Mouse (Mus musculus) heart, embryonic 16.5 days (tissue): ENCODE data around the gene Fopnl. TPM values are rescaled to one million over a fixed set of nuclear protein-coding genes. Genes with fewer than 3 reads are reported as not detected.

Source experiments
- ATAC-seq: fragments of 200-750 bp; cut with Nextera tagmentation; replicated peaks from 2 replicates; pipeline ENCODE4 v1.8.0; 2017; ENCODE audit warnings: moderate number of reproducible peaks; ENCODE audit not compliant: insufficient read depth, low FRiP score; ENCODE audit errors: extremely low read depth
- H3K27ac ChIP-seq: fragments of 300-500 bp; sonication (generic); 2 replicates; pipeline ENCODE4 v1.5.1; 2014; ENCODE audit warnings: mild to moderate bottlenecking, low read length, control low read depth, moderate library complexity
- H3K27me3 ChIP-seq: fragments of 300-500 bp; sonication (generic); 2 replicates; pipeline ENCODE4 v1.6.1; 2014; ENCODE audit warnings: low read length, mixed read lengths; ENCODE audit not compliant: control insufficient read depth, insufficient read depth
- H3K36me3 ChIP-seq: fragments of 300-500 bp; sonication (generic); 2 replicates; pipeline ENCODE4 v1.6.1; 2014; ENCODE audit not compliant: control insufficient read depth, insufficient read depth
- H3K4me1 ChIP-seq: fragments of 300-500 bp; sonication (generic); 2 replicates; pipeline ENCODE4 v1.6.1; 2014; ENCODE audit warnings: low read length, mixed read lengths; ENCODE audit not compliant: control insufficient read depth, insufficient read depth
- H3K4me2 ChIP-seq: fragments of 300-500 bp; sonication (generic); 2 replicates; pipeline ENCODE4 v1.6.1; 2014; ENCODE audit warnings: low read depth, mild to moderate bottlenecking, control low read depth, low read length
- H3K4me3 ChIP-seq: fragments of 300-500 bp; sonication (generic); 2 replicates; pipeline ENCODE4 v1.5.1; 2014; ENCODE audit warnings: mild to moderate bottlenecking, control low read depth, low read length
- H3K9ac ChIP-seq: fragments of 300-500 bp; sonication (generic); 2 replicates; pipeline ENCODE4 v1.6.1; 2014; ENCODE audit warnings: low read length, control low read depth
- H3K9me3 ChIP-seq: fragments of 300-500 bp; sonication (generic); replicated peaks from 2 replicates; pipeline ENCODE4 v1.6.1; 2016; ENCODE audit warnings: low read length; ENCODE audit not compliant: control insufficient read depth
- WGBS: fragments of 180-500 bp; shearing (Covaris S2); extraction: QIAGEN DNeasy Blood & Tissue Kit; methylation state at CpG from one replicate; pipeline ENCODE4 v1.1.7; 2014; 5-methylcytosine and 5-hydroxymethylcytosine counted together
- polyA plus RNA-seq: library from polyadenylated mRNA; unstranded; fragments of >200 nt; fragmentation: Nextera tagmentation; extraction: Ambion mirVana; gene quantifications from 2 replicates; pipeline ENCODE4 v1.2.1, GENCODE M21; 2015

Fopnl gene
- polyA plus RNA-seq, 1 experiment from 2014 or later = 136 TPM

- 55% methylated on average over 6 of the region's 6 CpGs for WGBS
- Histone ChIP-seq H3K4me3 (no peak overlapping the region), H3K4me2 (no peak overlapping the region), H3K9me3 (no peaks in the 10 kb centered on the region), H3K27me3 (no peaks in the 10 kb centered on the region), H3K4me1 (peaks cover 9% of the 10 kb centered on the region), H3K9ac (no peak overlapping the region), H3K27ac (no peak overlapping the region), H3K36me3 (peaks cover 37% of the 10 kb centered on the region)
- ATAC-seq = no peak
These were observed 5.8 kb downstream of the Fopnl start for GRCm38 (mm10) chr16:14311371-14311770.

GRCm38 (mm10) chr16:14309833-14310232, 7.4 kb downstream of the Fopnl start:
- ATAC-seq = no peak
- H3K36me3 ChIP-seq = peaks cover 37% of the 10 kb centered on the region

GRCm38 (mm10) chr16:14308245-14309073, 8.7 kb downstream of the Fopnl start:
- WGBS = 80% methylated on average over 6 of the region's 6 CpGs
- no peaks in the 10 kb centered on the region for H3K9me3 ChIP-seq
- no peaks in the 10 kb centered on the region for H3K27me3 ChIP-seq
- H3K36me3 ChIP-seq = peaks cover 37% of the 10 kb centered on the region
- H3K4me2 ChIP-seq = no peak overlapping the region
- no peak for ATAC-seq
- H3K4me1 ChIP-seq = no peaks in the 10 kb centered on the region
- no peak overlapping the region for H3K27ac ChIP-seq
- no peak overlapping the region for H3K4me3 ChIP-seq
- no peak overlapping the region for H3K9ac ChIP-seq

More at GRCm38 (mm10) chr16:14309833-14310232, 7.4 kb downstream of the Fopnl start:
- H3K9me3 ChIP-seq = no peaks in the 10 kb centered on the region
- H3K27me3 ChIP-seq = no peaks in the 10 kb centered on the region
- H3K9ac ChIP-seq = no peak overlapping the region
- H3K4me2 ChIP-seq = no peak overlapping the region
- no peaks in the 10 kb centered on the region for H3K4me1 ChIP-seq
- no peak overlapping the region for H3K27ac ChIP-seq
- H3K4me3 ChIP-seq = no peak overlapping the region
- 65% methylated on average over 3 of the region's 3 CpGs for WGBS

GRCm38 (mm10) chr16:14307373-14307772, 9.8 kb downstream of the Fopnl start:
- H3K9ac ChIP-seq = no peak overlapping the region
- no peak overlapping the region for H3K27ac ChIP-seq
- H3K4me3 ChIP-seq = no peak overlapping the region
- no peak overlapping the region for H3K4me2 ChIP-seq
- no peak for ATAC-seq
- no peaks in the 10 kb centered on the region for H3K27me3 ChIP-seq
- 91% methylated on average over 1 of the region's 1 CpGs for WGBS
- peaks cover 28% of the 10 kb centered on the region for H3K36me3 ChIP-seq
- H3K9me3 ChIP-seq = no peaks in the 10 kb centered on the region
- H3K4me1 ChIP-seq = no peaks in the 10 kb centered on the region

- no peak for ATAC-seq
- peaks cover 21% of the 10 kb centered on the region for H3K36me3 ChIP-seq
- H3K9me3 ChIP-seq = no peaks in the 10 kb centered on the region
- no peak overlapping the region for H3K9ac ChIP-seq
- H3K4me3 ChIP-seq = no peak overlapping the region
- no peaks in the 10 kb centered on the region for H3K4me1 ChIP-seq
- H3K27ac ChIP-seq = no peak overlapping the region
- no peaks in the 10 kb centered on the region for H3K27me3 ChIP-seq
- WGBS = 92% methylated on average over 1 of the region's 1 CpGs
- H3K4me2 ChIP-seq = no peak overlapping the region
These were observed 10.8 kb downstream of the Fopnl start for GRCm38 (mm10) chr16:14306451-14306850.

- Histone ChIP-seq H3K27ac (no peak overlapping the region), H3K4me1 (no peaks in the 10 kb centered on the region), H3K9me3 (no peaks in the 10 kb centered on the region), H3K4me2 (no peak overlapping the region), H3K36me3 (peaks cover 26% of the 10 kb centered on the region), H3K9ac (no peak overlapping the region), H3K4me3 (no peak overlapping the region), H3K27me3 (no peaks in the 10 kb centered on the region)
- ATAC-seq = no peak
- 76% methylated on average over 3 of the region's 3 CpGs for WGBS
These were observed 12.4 kb downstream of the Fopnl start for GRCm38 (mm10) chr16:14304791-14305190.

- no peak overlapping the region for H3K9ac ChIP-seq
- H3K9me3 ChIP-seq = no peaks in the 10 kb centered on the region
- 68% methylated on average over 7 of the region's 7 CpGs for WGBS
- H3K36me3 ChIP-seq = peaks cover 31% of the 10 kb centered on the region
- no peak for ATAC-seq
- no peak overlapping the region for H3K4me2 ChIP-seq
- no peak overlapping the region for H3K27ac ChIP-seq
- H3K27me3 ChIP-seq = no peaks in the 10 kb centered on the region
- no peaks in the 10 kb centered on the region for H3K4me1 ChIP-seq
- no peak overlapping the region for H3K4me3 ChIP-seq
These were observed 13.5 kb downstream of the Fopnl start for GRCm38 (mm10) chr16:14303676-14304075.

GRCm38 (mm10) chr16:14303148-14303547, 14.1 kb downstream of the Fopnl start:
- no peak for ATAC-seq
- Histone ChIP-seq H3K4me1 (0 out of 2 replicates have a peak, but pooled peaks cover 3% of the 10 kb centered on the region), H3K36me3 (peaks cover 29% of the 10 kb centered on the region), H3K27ac (no peak overlapping the region), H3K9me3 (no peaks in the 10 kb centered on the region), H3K4me2 (no peak overlapping the region), H3K9ac (no peak overlapping the region), H3K4me3 (no peak overlapping the region), H3K27me3 (no peaks in the 10 kb centered on the region)
- WGBS = 90% methylated on average over 2 of the region's 2 CpGs

- no peak for ATAC-seq
- Histone ChIP-seq H3K4me1 (0 out of 2 replicates have a peak, but pooled peaks cover 3% of the 10 kb centered on the region), H3K4me3 (no peak overlapping the region), H3K9me3 (no peaks in the 10 kb centered on the region), H3K9ac (no peak overlapping the region), H3K4me2 (no peak overlapping the region), H3K36me3 (peaks cover 20% of the 10 kb centered on the region), H3K27ac (no peak overlapping the region), H3K27me3 (peaks cover 13% of the 10 kb centered on the region)
- WGBS = 61% methylated on average over 4 of the region's 4 CpGs
These were observed 18.7 kb downstream of the Fopnl start for GRCm38 (mm10) chr16:14298461-14298860.
